Mouse (Mus musculus) mouse embryonic stem cell (cell line): ENCODE measurements around the gene Zcchc18.

ENCODE experiments used
- in situ Hi-C, 2 experiments: fragments of 300-500 bp; cut with MboI; formaldehyde crosslinking; loops; 1 replicate in 1 of 2; 3 replicates in 1 of 2; pipeline ENCODE4 v1.14.3; 2019 to 2020; ENCODE audit warnings: low sequenced_read_pairs in 2 of 2, low pct_unique_long_range_greater_than_20kb in 1 of 2, mixed read lengths in 1 of 2; ENCODE audit not compliant: unreplicated experiment in 1 of 2

The Zcchc18 gene

GRCm38 (mm10) chrX:137037470-137037999, 44.6 kb downstream of the Zcchc18 start:
- in situ Hi-C loops = no loop called here

GRCm38 (mm10) chrX:137038000-137038483, 45.1 kb downstream of the Zcchc18 start, which contains the start of gene Slc25a53:
TSS of gene Slc25a53 (minus strand) at chrX:137038302.
- in situ Hi-C loops = no loop called here

GRCm38 (mm10) chrX:137038502-137038901, 45.5 kb downstream of the Zcchc18 start:
- in situ Hi-C loops = no loop called here
